Mouse (Mus musculus) kidney, adult 8-10 months (tissue): ENCODE data around the gene Gm8068.
"Not testable (repeated sequence)": the region's sequence is repeated elsewhere in the genome, so short reads cannot be mapped to it uniquely, and the experiment has no call there.

ENCODE experiments used
- DNase-seq, 2 experiments: peaks; one replicate each; pipeline ENCODE4 v3.0.0; 2022

The Gm8068 gene

GRCm38 (mm10) chr14:41701785-41702184 lies at the start of gene Gm8068:
TSS of gene Gm8068 (minus strand) at chr14:41701885.
- DNase-seq: not testable (repeated sequence)

- DNase-seq: not testable (repeated sequence)
These were observed 48.8 kb upstream of the Gm8068 start, which contains the start of gene Gm7929 for GRCm38 (mm10) chr14:41750514-41750913. TSS of gene Gm7929 (minus strand) at chr14:41750614.

- not testable (repeated sequence) for DNase-seq
These were observed 21.8 kb upstream of the Gm8068 start for GRCm38 (mm10) chr14:41723437-41723836.

DNA sequence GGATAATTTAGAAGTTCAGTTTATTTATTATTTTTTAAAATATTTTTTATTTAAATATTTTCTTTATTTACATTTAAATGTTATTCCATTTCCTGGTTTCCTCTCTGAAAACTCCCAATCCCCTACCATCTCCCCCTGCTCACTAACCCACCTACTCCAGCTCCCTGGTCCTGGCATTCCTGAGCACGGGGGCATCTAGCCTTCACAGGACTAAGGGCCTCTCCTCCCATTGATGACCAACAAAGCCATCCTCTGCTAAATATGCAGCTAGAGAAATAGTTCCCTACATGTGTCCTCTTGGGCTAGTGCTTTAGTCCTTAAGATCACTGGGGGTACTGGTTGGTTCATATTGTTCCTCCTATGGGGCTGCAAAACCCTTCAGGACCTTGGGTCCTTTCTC lies 15.5 kb upstream of the Gm8068 start:
- not testable (repeated sequence) for DNase-seq

- not testable (repeated sequence) for DNase-seq
These were observed 53.5 kb downstream of the Gm8068 start for GRCm38 (mm10) chr14:41648176-41648575.
